8 mouse cellular contexts compared by ENCODE assay signal in the genomic region with DNA sequence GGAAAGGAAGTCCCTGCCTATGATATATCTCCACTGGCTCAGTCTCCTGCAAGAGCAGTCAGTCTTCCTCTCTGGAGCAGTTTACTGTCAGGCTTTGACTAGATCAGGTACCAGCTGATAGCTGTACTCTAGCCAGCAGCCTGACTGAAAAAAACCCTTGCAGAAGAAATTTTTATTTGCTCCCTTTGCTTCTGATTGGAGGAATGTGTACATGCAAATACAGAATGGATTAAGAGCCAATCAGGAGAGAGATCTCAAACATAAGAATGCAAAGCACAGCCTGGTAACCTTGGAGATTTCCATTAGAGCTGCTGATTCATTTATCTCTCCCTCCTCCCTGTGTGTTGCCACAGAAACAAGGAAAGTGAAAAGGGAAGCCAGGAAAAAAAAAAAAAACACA.
DNase-seq lines count a peak whose midpoint lies in the region; ATAC-seq lines count a peak whose summit lies in the region.

No protein-coding gene starts in this region.

- no peaks in the 10 kb centered on the region for H3K9me3 ChIP-seq in forebrain, embryonic 16.5 days (ENCODE audit: control insufficient read depth, low read length)

- H3K4me3 ChIP-seq in forebrain, embryonic 16.5 days (replicated peaks; ENCODE audit: low read length): no peak overlapping the region

- H3K4me2 ChIP-seq in forebrain, embryonic 16.5 days (ENCODE audit: low read length): peak overlapping the region; percentile 27

- no peaks in the 10 kb centered on the region for H3K27me3 ChIP-seq in forebrain, embryonic 16.5 days (replicated peaks; ENCODE audit: control insufficient read depth, insufficient read depth, low read length)

- peaks cover 2% of the 10 kb centered on the region for H3K4me1 ChIP-seq in forebrain, embryonic 16.5 days (replicated peaks; ENCODE audit: control insufficient read depth, insufficient read depth, low read length)

- no peaks in the 10 kb centered on the region for H3K36me3 ChIP-seq in forebrain, embryonic 16.5 days (ENCODE audit: control insufficient read depth, insufficient read depth)

- ATAC-seq in forebrain, embryonic 16.5 days: peak; percentile 100

- peak; percentile 5 to 39 for DNase-seq in adrenal gland, adult (ENCODE audit: inconsistent age in 2 of 2, low spot score in 1 of 2)
- DNase-seq in adrenal gland, postnatal 25 days: no peak
- peak; percentile 94 for DNase-seq in brain, adult 2 months (ENCODE audit: low read depth, low spot score)
- DNase-seq in left cerebral cortex, adult 11 months (ENCODE audit: low spot score): peak; percentile 70
- DNase-seq in right cerebral cortex, postnatal 25 days: peak; percentile 20
- no peak for DNase-seq in gastrocnemius, postnatal 4 days (ENCODE audit: low spot score in 2 of 2)
- DNase-seq in kidney, postnatal 10 days: no peak

- H3K27ac ChIP-seq in forebrain, embryonic 16.5 days (ENCODE audit: low read length): peak overlapping the region; percentile 77

- H3K9ac ChIP-seq in forebrain, embryonic 16.5 days (replicated peaks; ENCODE audit: low read depth, low read length): no peak overlapping the region

Comparison
In these comparisons a context has a peak if more than half of its experiments do, and no peak if none do; other contexts are left out.
1. DNase-seq: peak in adrenal gland, adult (2 of 2), brain, adult 2 months (single experiment), left cerebral cortex, adult 11 months (single experiment) and right cerebral cortex, postnatal 25 days (single experiment); none in adrenal gland, postnatal 25 days (single experiment), gastrocnemius, postnatal 4 days (0 of 2) and kidney, postnatal 10 days (single experiment).